In genomic region chr9:76567281-76567655, GRCm38 (mm10) we compare ENCODE assay signal across 10 mouse cellular contexts. TPM values are rescaled to one million over a fixed set of nuclear protein-coding genes. Genes with fewer than 3 reads are reported as not detected.
DNase-seq lines count a peak whose midpoint lies in the region; ATAC-seq and TF ChIP-seq lines count a peak whose summit lies in the region.
"Had no signal": no experiment of that assay in that cellular context is flagged by ENCODE, and none has a peak within 500 bp of the region (broad histone marks: within the 10 kb centered on the region; RNA-seq: fewer than 3 reads in every experiment).

No protein-coding gene starts in this region.

- TF ChIP-seq CTCF in heart, postnatal 0 days (IDR thresholded peaks at IDR 0.05; ENCODE audit: low read depth), result no peak

- H3K27me3 ChIP-seq in heart, postnatal 0 days (ENCODE audit: control insufficient read depth, insufficient read depth, low read length), result no peaks in the 10 kb centered on the region
- H3K27me3 ChIP-seq in hindbrain, embryonic 12.5 days, result peaks cover 17% of the 10 kb centered on the region
- H3K27me3 ChIP-seq in midbrain, embryonic 11.5 days (ENCODE audit: control insufficient read depth, insufficient read depth, low read length), result no peaks in the 10 kb centered on the region; the same call in 1 of the 2 replicates

- no peaks in the 10 kb centered on the region for H3K36me3 ChIP-seq in heart, postnatal 0 days (replicated peaks; ENCODE audit: control insufficient read depth, insufficient read depth, low read length)
- H3K36me3 ChIP-seq in hindbrain, embryonic 12.5 days, result no peaks in the 10 kb centered on the region
- no peaks in the 10 kb centered on the region for H3K36me3 ChIP-seq in midbrain, embryonic 11.5 days (ENCODE audit: control insufficient read depth, insufficient read depth, low read length)

- DNase-seq in heart, postnatal 0 days (ENCODE audit: low spot score), result no peak
- no peak for DNase-seq in heart, adult 9 months (ENCODE audit: low spot score in 2 of 2)
- DNase-seq in midbrain, embryonic 11.5 days (ENCODE audit: low spot score, missing footprints), result peak; percentile 90
- DNase-seq in thymus, postnatal 0 days (ENCODE audit: low spot score), result no peak
- no peak for DNase-seq in cerebellum, adult 11 months
- DNase-seq in adrenal gland, postnatal 36 days, result no peak
- DNase-seq: cerebellum, adult 9-10 months had no signal

- no peaks in the 10 kb centered on the region for H3K9me3 ChIP-seq in heart, postnatal 0 days (replicated peaks; ENCODE audit: control insufficient read depth, low read length)
- H3K9me3 ChIP-seq in hindbrain, embryonic 12.5 days (replicated peaks), result no peaks in the 10 kb centered on the region
- no peaks in the 10 kb centered on the region for H3K9me3 ChIP-seq in midbrain, embryonic 11.5 days (ENCODE audit: control insufficient read depth, low read length)

- H3K27ac ChIP-seq in heart, postnatal 0 days (ENCODE audit: low read depth), result no peak overlapping the region
- H3K27ac ChIP-seq in brown adipose tissue, adult 24 weeks (replicated peaks; ENCODE audit: low read depth, low read length), result no peak overlapping the region
- no peak overlapping the region for H3K27ac ChIP-seq in hindbrain, embryonic 12.5 days
- H3K27ac ChIP-seq in midbrain, embryonic 11.5 days (ENCODE audit: low read depth, low read length), result no peak overlapping the region

- H3K4me1 ChIP-seq in heart, postnatal 0 days (ENCODE audit: control insufficient read depth, insufficient read depth), result no peaks in the 10 kb centered on the region; the same call in 1 of the 2 replicates
- H3K4me1 ChIP-seq in brown adipose tissue, adult 24 weeks (ENCODE audit: control insufficient read depth, insufficient read depth, insufficient read length, low read length), result 0 out of 2 replicates have a peak, but pooled peaks cover 2% of the 10 kb centered on the region
- H3K4me1 ChIP-seq in hindbrain, embryonic 12.5 days, result peaks cover 8% of the 10 kb centered on the region
- peaks cover 2% of the 10 kb centered on the region; the same call in 1 of the 2 replicates for H3K4me1 ChIP-seq in midbrain, embryonic 11.5 days (ENCODE audit: control insufficient read depth, insufficient read depth, low read length)

- ATAC-seq in heart, postnatal 0 days (ENCODE audit: insufficient read depth, low read depth), result no peak
- ATAC-seq in hindbrain, embryonic 12.5 days (ENCODE audit: low FRiP score), result peak; percentile 32
- ATAC-seq in midbrain, embryonic 11.5 days (ENCODE audit: low FRiP score), result peak; percentile 38; the same call in 1 of the 2 replicates

- 4% methylated on average over 13 of the region's 13 CpGs for WGBS in heart, postnatal 0 days
- 5% methylated on average over 13 of the region's 13 CpGs for WGBS in hindbrain, embryonic 12.5 days
- 1% methylated on average over 13 of the region's 13 CpGs for WGBS in midbrain, embryonic 11.5 days

- H3K4me3 ChIP-seq in heart, postnatal 0 days (ENCODE audit: low read depth, low read length), result peak overlapping the region; percentile 67
- peak overlapping the region; percentile 29 for H3K4me3 ChIP-seq in brown adipose tissue, adult 24 weeks (ENCODE audit: insufficient read depth, low read depth, low read length)
- H3K4me3 ChIP-seq in hindbrain, embryonic 12.5 days, result peak overlapping the region; percentile 55
- peak overlapping the region; percentile 43 for H3K4me3 ChIP-seq in midbrain, embryonic 11.5 days (ENCODE audit: low read depth, low read length)

- TF ChIP-seq EP300 in heart, postnatal 0 days (IDR thresholded peaks at IDR 0.05; ENCODE audit: low read depth), result no peak

- peak overlapping the region; percentile 42; the same call in 1 of the 2 replicates for H3K9ac ChIP-seq in heart, postnatal 0 days (replicated peaks; ENCODE audit: low read depth, low read length)
- peak overlapping the region; percentile 62 for H3K9ac ChIP-seq in hindbrain, embryonic 12.5 days
- peak overlapping the region; percentile 39 for H3K9ac ChIP-seq in midbrain, embryonic 11.5 days (ENCODE audit: low read length)

- H3K4me2 ChIP-seq in heart, postnatal 0 days (ENCODE audit: low read depth, low read length), result peak overlapping the region; percentile 99
- H3K4me2 ChIP-seq in hindbrain, embryonic 12.5 days (replicated peaks), result peak overlapping the region; percentile 99
- peak overlapping the region; percentile 94 for H3K4me2 ChIP-seq in midbrain, embryonic 11.5 days

RNA-seq across cellular contexts. Expression of gene Fam83b, which starts 0.4 kb away (rescaled TPM):
- not detected in 2 replicates for total RNA-seq in heart, postnatal 0 days (2014; rRNA removed; ENCODE audit: low replicate concordance)
- 0.04 and 0.05 TPM in 2 replicates for polyA plus RNA-seq in heart, postnatal 0 days (2015; fragmentation: Nextera tagmentation; extraction: Ambion mirVana)
- polyA plus RNA-seq in brown adipose tissue, adult 24 weeks (2012; ENCODE audit: insufficient read depth, insufficient read length, missing spikeins), result not detected in 2 replicates
- polyA plus RNA-seq in hindbrain, embryonic 12.5 days (2016; fragmentation: Nextera tagmentation; extraction: Ambion mirVana), result 0.34 and 0.40 TPM in 2 replicates
- 0.25 TPM in 1 of 2 replicates, not detected in the other for polyA plus RNA-seq in midbrain, embryonic 11.5 days (2014; fragmentation: Nextera tagmentation; extraction: Ambion mirVana)
- 1.2 and 1.7 TPM in 2 replicates for polyA plus RNA-seq in thymus, postnatal 0 days (2015; fragmentation: Nextera tagmentation; extraction: Ambion mirVana)
- under 1 TPM; 0.46 to 0.50 TPM for total RNA-seq in adrenal gland, postnatal 36 days (2021)
- total RNA-seq: MEL had no signal
